Mouse (Mus musculus) lung, adult 2 months (tissue): ENCODE results near the gene Xrcc4.

ENCODE experiments used
- CTCF ChIP-seq: fragments of 200-500 bp; IDR thresholded peaks from 2 replicates; pipeline ENCODE4 v1.5.1; 2011; ENCODE audit warnings: mild to moderate bottlenecking, low read length, control low read depth; ENCODE audit not compliant: insufficient read depth
- POLR2A ChIP-seq: fragments of 200-500 bp; IDR thresholded peaks from 2 replicates; pipeline ENCODE4 v1.6.1; 2011; ENCODE audit warnings: low read depth, mild to moderate bottlenecking, control low read depth, low read length, borderline replicate concordance; ENCODE audit errors: extremely low read depth

GRCm38 (mm10) chr13:89890159-89890558 lies 199.2 kb downstream of the Xrcc4 start:
- TF ChIP-seq POLR2A = no peak
- TF ChIP-seq CTCF = no peak
